Comparison of ENCODE assay signal across 8 mouse cellular contexts in the genomic region with DNA sequence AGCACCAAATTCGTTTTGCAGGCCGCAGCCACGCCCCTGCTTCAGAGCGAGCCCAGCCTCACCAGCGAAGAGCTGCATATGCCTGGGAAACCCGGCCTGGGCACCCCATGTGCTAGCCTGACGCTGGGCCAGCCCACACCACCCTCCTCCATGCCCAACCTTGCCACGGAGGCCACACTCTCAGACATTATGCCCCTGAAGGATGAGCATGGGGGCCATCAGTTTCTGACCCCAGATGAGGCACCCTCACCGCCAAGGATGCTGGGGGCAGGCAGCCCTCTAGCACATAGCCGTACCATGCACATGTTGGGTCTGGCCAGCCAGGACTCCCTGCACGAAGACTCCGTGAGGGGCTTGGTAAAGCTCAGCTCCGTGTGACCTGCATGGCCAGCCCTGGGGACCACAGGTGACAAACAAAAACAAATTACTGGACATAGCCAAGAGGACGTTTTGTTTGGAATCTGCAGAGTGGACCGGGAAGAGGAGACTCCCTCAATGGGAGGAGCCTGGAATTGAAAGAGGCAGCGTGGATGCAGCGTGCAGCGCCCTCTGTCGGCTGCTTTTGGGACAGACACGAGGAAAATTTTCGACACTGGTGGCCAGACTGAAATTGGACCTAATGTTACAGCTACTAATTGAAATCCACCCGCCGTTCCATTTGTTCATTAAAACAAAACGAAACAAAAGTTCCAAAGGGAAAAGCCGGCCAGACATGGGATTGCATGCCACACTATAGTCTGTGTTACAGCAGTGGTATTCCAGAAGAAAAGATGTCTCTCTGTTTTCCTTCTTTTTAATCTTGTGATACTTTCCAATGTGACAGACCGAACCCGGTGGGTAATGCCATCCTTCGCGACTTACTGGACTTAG.
DNase-seq lines count a peak whose midpoint lies in the region.

No protein-coding gene starts in this region.

- intact Hi-C loops in gastrocnemius, postnatal 14 days (cut with DNase I; ENCODE audit: low total_unique reads) = loop anchor here (5.0 kb wide), 1 partner anchor 311 kb away; the partner anchor contains the start of gene Tmem242
- intact Hi-C loops in left cerebral cortex, postnatal 10 days (cut with DNase I) = loop anchor here (1.0 kb wide), 1 partner anchor 313 kb away; the partner anchor contains the start of gene Tmem242

- peak overlapping the region; percentile 83 for H3K4me3 ChIP-seq in megakaryocyte, embryonic 14.5 days (replicated peaks)

- DNase-seq in adrenal gland, postnatal 14 days = peak; percentile 89
- DNase-seq in embryo, embryonic 10 days (ENCODE audit: low spot score) = peak; percentile 88
- DNase-seq in gastrocnemius, postnatal 14 days = peak; percentile 77
- DNase-seq in induced T-regulatory cell, adult 2 months (ENCODE audit: low read depth) = peak; percentile 49
- peak; percentile 75 to 76 for DNase-seq in left cerebral cortex, postnatal 10 days (ENCODE audit: extremely low spot score in 1 of 2, low spot score in 2 of 2)
- peak; percentile 79 for DNase-seq in right cerebral cortex, postnatal 14 days
- DNase-seq in T-cell, adult 2 months (ENCODE audit: low spot score) = no peak

- peaks cover 39% of the 10 kb centered on the region for H3K4me1 ChIP-seq in megakaryocyte, embryonic 14.5 days

- H3K36me3 ChIP-seq in megakaryocyte, embryonic 14.5 days (replicated peaks; ENCODE audit: low read length) = no peaks in the 10 kb centered on the region

- peaks cover 11% of the 10 kb centered on the region for H3K27me3 ChIP-seq in megakaryocyte, embryonic 14.5 days (replicated peaks)

- H3K9me3 ChIP-seq in megakaryocyte, embryonic 14.5 days = no peaks in the 10 kb centered on the region
